Mouse (Mus musculus): ENCODE measurements around the gene Calml3.
"Not testable (repeated sequence)": the region's sequence is repeated elsewhere in the genome, so short reads cannot be mapped to it uniquely, and the experiment has no call there.

DNA sequence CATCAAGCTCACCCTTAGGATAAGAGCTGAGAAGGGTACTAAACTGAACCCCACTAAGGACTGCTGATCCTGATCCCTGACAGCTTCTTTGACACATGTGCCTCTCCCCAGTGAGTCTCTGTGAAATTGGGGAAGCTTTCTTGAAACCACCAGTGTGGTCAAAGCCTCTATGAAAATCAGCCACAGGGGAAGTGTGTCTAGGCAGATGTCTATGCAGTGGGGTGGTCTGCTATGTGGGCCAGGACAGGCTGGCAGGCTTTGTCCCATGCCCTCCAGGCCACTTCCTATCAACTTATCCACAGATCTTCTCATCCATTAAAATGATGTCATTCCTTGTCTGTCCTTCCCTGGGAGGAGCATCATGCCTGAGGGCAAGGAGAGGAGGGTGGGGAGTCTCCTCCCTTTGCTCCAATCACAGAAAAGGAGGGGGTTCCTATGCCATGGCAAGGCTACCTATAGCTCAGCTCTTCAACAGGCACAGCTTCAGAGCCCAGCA is 33.2 kb upstream of the Calml3 start, which contains the start of gene Calm4:
- TF ChIP-seq MYOG (IDR thresholded peaks at IDR 0.05; ENCODE audit: control insufficient read depth, extremely low read depth, insufficient read length); CTCF (IDR thresholded peaks at IDR 0.05; ENCODE audit: control insufficient read depth, insufficient read depth, insufficient read length); CEBPB (IDR thresholded peaks at IDR 0.05; ENCODE audit: low read depth); USF1 (IDR thresholded peaks at IDR 0.05; ENCODE audit: low read depth); MAX (IDR thresholded peaks at IDR 0.05); MYOD1 (IDR thresholded peaks at IDR 0.05; ENCODE audit: control insufficient read depth, insufficient read length, low read depth); FOSL1 (IDR thresholded peaks at IDR 0.05; ENCODE audit: insufficient read depth, low read length, poor library complexity, severe bottlenecking): not testable (repeated sequence)
